Mouse (Mus musculus) embryo, embryonic 9.5 days (tissue): ENCODE measurements around the gene U2af1.
"Not testable (repeated sequence)": the region's sequence is repeated elsewhere in the genome, so short reads cannot be mapped to it uniquely, and the experiment has no call there.

Source experiments
- DNase-seq: peaks from one replicate; pipeline ENCODE4 v3.0.0-alpha.2; 2017; ENCODE audit errors: extremely low spot score

Gene U2af1

GRCm38 (mm10) chr17:31613086-31613755 is 45.5 kb downstream of the U2af1 start:
- no peak for DNase-seq

- no peak for DNase-seq
Measured at GRCm38 (mm10) chr17:31609895-31610294, 48.8 kb downstream of the U2af1 start.

- not testable (repeated sequence) for DNase-seq
Measured at GRCm38 (mm10) chr17:31609173-31609572, 49.5 kb downstream of the U2af1 start.

- no peak for DNase-seq
Measured at GRCm38 (mm10) chr17:31607256-31607951, 51.3 kb downstream of the U2af1 start.

- no peak for DNase-seq
Measured at GRCm38 (mm10) chr17:31606424-31606823, 52.3 kb downstream of the U2af1 start.

GRCm38 (mm10) chr17:31598593-31598992 is 60.1 kb downstream of the U2af1 start:
- DNase-seq, result no peak

GRCm38 (mm10) chr17:31597957-31598356 is 60.7 kb downstream of the U2af1 start:
- DNase-seq, result no peak
